Mouse (Mus musculus) midbrain, embryonic 15.5 days (tissue): ENCODE measurements at regions not wholly inside any gene's neighbourhood (a gene's known extent, or its start where the extent isn't known, plus 50 kb on each side); places are given as distances from the start of the nearest gene placed in this dataset.
"Not testable (repeated sequence)": the region's sequence is repeated elsewhere in the genome, so short reads cannot be mapped to it uniquely, and the experiment has no call there.

Source experiments
- ATAC-seq: fragments of 200-750 bp; cut with Nextera tagmentation; replicated peaks from 2 replicates; pipeline ENCODE4 v1.8.0; 2017; ENCODE audit warnings: moderate TSS enrichment
- H3K27ac ChIP-seq: fragments of 300-500 bp; sonication (generic); 2 replicates; pipeline ENCODE4 v1.5.1; 2015; ENCODE audit warnings: mild to moderate bottlenecking, inconsistent platforms
- H3K27me3 ChIP-seq: fragments of 300-500 bp; sonication (generic); replicated peaks from 2 replicates; pipeline ENCODE4 v1.6.1; 2015; ENCODE audit warnings: inconsistent platforms
- H3K36me3 ChIP-seq: fragments of 300-500 bp; sonication (generic); replicated peaks from 2 replicates; pipeline ENCODE4 v1.6.1; 2015; ENCODE audit warnings: inconsistent platforms
- H3K4me1 ChIP-seq: fragments of 300-500 bp; sonication (generic); 2 replicates; pipeline ENCODE4 v1.6.1; 2015; ENCODE audit warnings: inconsistent platforms
- H3K4me2 ChIP-seq: fragments of 300-500 bp; sonication (generic); 2 replicates; pipeline ENCODE4 v1.6.1; 2015; ENCODE audit warnings: inconsistent platforms, mild to moderate bottlenecking, moderate library complexity
- H3K4me3 ChIP-seq: fragments of 300-500 bp; sonication (generic); 2 replicates; pipeline ENCODE4 v1.5.1; 2015; ENCODE audit warnings: mild to moderate bottlenecking, inconsistent platforms
- H3K9ac ChIP-seq: fragments of 300-500 bp; sonication (generic); 2 replicates; pipeline ENCODE4 v1.6.1; 2015; ENCODE audit warnings: mild to moderate bottlenecking, inconsistent platforms
- H3K9me3 ChIP-seq: fragments of 300-500 bp; sonication (generic); 2 replicates; pipeline ENCODE4 v1.6.1; 2016; ENCODE audit warnings: inconsistent platforms
- WGBS: fragments of 180-500 bp; shearing (Covaris S2); methylation state at CpG from one replicate; pipeline ENCODE4 v1.1.7; 2015; ENCODE audit warnings: mixed read lengths; 5-methylcytosine and 5-hydroxymethylcytosine counted together

DNA sequence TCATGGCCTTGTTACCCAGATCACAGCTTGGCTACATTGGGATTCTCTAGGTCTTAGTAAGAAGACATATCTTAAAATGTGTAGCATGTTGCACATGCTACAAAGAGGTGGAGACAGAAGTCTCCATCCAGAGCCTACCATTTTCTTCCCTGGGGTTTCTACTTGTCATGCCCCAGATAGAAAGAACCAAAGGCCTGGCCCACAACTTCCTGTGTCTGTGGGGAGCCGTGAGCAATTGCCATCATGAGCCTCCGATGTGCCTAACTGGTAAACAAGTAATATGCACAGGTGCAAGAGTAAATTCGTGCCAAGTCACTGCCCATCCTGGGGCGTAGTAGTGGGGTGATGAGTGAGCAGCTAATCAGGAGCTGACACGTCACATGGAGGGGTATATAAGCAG is 136.7 kb upstream of the Olfr1324 start:
- not testable (repeated sequence) for H3K36me3 ChIP-seq, ATAC-seq, H3K4me1 ChIP-seq, H3K9ac ChIP-seq, H3K9me3 ChIP-seq, H3K27me3 ChIP-seq, H3K4me3 ChIP-seq, H3K4me2 ChIP-seq, H3K27ac ChIP-seq
- WGBS = 84% methylated on average over 5 of the region's 5 CpGs

DNA sequence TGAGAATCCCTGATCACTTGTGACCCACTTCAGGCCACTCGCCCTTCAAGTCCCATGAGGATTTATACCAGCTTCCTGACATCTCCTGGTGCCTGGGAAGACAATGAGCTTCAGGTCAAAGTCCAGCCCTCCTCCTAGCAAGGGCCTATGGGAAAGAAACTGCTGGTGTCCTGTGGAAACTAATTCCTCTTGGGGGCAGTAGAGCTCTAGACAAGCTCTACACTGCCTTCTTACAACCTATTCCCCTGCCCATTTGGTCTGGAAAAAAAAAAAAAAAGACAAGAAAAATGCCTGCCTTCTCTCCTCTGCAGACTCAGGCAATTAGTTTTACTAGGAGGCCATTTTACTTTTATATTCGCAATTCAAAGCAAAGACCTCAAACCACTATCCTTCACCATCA is 132.6 kb upstream of the Olfr1324 start:
- ATAC-seq = 0 out of 2 replicates have a peak, but pooled peaks have one; percentile 20
- H3K9me3 ChIP-seq = no peaks in the 10 kb centered on the region
- WGBS = 52% methylated on average over 2 of the region's 2 CpGs

DNA sequence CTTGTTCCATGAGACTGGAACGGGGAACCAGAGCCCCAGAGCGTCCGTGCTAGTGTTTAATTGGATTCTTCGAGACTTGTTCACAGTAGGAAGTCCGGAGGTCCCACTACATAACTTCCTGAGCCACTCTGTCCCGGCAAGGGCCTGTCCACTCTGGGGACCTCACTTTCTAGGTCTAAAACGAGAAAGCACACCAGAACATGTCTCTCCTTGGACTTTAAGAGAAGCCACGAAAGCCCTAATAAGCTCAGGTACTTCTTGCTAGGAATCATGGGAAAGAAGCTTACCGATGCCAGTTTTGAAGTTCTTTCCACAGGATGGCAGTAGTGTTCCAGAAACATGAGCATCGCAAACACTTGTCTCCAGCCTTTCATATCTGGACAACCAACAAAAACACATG is 122.0 kb upstream of the Olfr1324 start:
- Histone ChIP-seq H3K9me3 (no peaks in the 10 kb centered on the region), H3K36me3 (no peaks in the 10 kb centered on the region), H3K4me1 (no peaks in the 10 kb centered on the region), H3K4me3 (peak overlapping the region; percentile 28), H3K27ac (no peak overlapping the region), H3K4me2 (peak overlapping the region; percentile 40), H3K9ac (no peak overlapping the region), H3K27me3 (no peaks in the 10 kb centered on the region)
- ATAC-seq = 0 out of 2 replicates have a peak, but pooled peaks have one; percentile 48
- 62% methylated on average over 10 of the region's 10 CpGs for WGBS

More for the DNA sequence above, 132.6 kb upstream of the Olfr1324 start:
- no peaks in the 10 kb centered on the region for H3K36me3 ChIP-seq
- H3K4me3 ChIP-seq = no peak overlapping the region
- H3K27ac ChIP-seq = no peak overlapping the region
- no peak overlapping the region for H3K9ac ChIP-seq
- no peaks in the 10 kb centered on the region for H3K27me3 ChIP-seq
- H3K4me2 ChIP-seq = no peak overlapping the region
- no peaks in the 10 kb centered on the region for H3K4me1 ChIP-seq

DNA sequence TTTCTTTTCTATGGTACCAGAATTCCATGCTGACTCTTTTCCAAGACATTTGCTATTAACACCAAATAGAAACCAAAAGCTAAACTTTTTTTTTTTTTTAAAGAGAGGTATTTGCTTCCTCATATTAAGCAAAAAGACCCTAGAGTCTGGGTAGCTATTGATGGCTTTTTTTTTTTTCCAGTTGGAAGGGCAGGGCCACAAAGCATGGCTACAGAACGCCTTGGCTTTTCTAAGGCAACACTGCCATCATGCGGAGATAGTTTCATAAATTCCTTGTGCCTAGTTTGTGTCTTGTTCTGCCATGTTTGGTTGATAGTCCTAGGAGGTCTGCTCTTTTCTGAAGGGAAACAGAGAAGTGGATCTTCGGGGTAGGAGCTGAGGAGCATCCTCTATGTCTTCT is 121.4 kb upstream of the Olfr1324 start:
- Histone ChIP-seq H3K4me1 (no peaks in the 10 kb centered on the region), H3K36me3 (no peaks in the 10 kb centered on the region), H3K27me3 (no peaks in the 10 kb centered on the region), H3K4me3 (peak overlapping the region; percentile 28), H3K4me2 (peak overlapping the region; percentile 40), H3K9ac (no peak overlapping the region), H3K9me3 (no peaks in the 10 kb centered on the region), H3K27ac (no peak overlapping the region)
- WGBS = 45% methylated on average over 3 of the region's 3 CpGs
- ATAC-seq = 0 out of 2 replicates have a peak, but pooled peaks have one; percentile 54

DNA sequence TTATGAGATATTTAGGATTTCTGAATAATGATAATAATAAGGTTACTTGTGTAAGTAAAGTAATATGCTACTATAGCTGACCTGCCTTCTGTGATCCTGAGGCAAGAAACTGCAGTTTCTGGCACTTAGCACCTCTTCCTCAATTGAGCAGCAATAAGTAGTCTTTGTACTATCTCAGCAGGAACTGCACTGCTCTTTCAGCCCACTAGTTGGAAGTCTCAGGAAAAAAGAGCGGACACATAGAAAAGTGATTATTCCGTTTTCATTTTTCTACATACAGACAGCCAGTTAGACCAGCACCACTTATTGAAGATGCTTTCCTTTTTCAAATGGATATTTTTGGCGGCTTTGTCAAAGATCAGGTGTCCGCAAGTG is 109.5 kb upstream of the Olfr1324 start:
- Histone ChIP-seq H3K4me2 (peak overlapping the region; percentile 33), H3K4me3 (peak overlapping the region; percentile 42)
- H3K9me3 ChIP-seq, H3K27me3 ChIP-seq, H3K27ac ChIP-seq, H3K9ac ChIP-seq, H3K36me3 ChIP-seq, H3K4me1 ChIP-seq: not testable (repeated sequence)
- 61% methylated on average over 4 of the region's 4 CpGs for WGBS
- ATAC-seq = peak; percentile 56; the same call in 1 of the 2 replicates

DNA sequence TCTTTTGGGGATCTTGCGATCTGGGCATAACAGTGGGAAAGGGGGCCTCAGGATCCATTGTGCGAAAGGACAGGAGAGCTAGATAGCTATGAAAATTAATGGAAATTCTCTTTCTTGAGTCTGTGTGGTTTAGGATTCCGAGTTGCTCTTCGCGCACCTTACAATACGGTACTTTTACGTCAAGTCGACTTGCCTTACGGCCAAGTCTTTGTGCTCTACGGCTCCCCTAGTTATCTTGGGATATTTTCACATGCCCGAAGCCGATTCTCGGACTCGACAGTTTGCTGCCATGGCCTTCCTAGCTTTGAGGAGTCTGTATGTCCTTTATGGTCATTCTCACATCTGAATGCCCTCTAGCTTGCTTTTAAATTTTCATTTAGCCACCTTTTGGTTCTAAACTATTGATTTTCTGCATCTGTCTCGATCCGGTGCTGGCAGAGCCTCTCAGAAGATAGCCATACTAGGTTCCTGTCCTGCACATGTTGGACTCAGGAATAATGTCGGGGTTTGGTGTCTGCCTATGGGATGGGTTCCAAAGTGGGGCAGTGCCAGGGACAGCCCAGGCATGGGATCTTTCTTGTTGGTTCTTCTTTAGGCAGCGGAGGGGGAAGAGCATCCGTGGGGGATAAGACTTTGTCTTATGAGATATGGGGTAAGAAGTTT is 109.0 kb upstream of the Olfr1324 start:
- H3K36me3 ChIP-seq = no peaks in the 10 kb centered on the region
- no peak overlapping the region for H3K27ac ChIP-seq
- H3K4me3 ChIP-seq = peak overlapping the region; percentile 42
- peak; percentile 87 for ATAC-seq
- H3K9ac ChIP-seq = no peak overlapping the region; the same call in 1 of the 2 replicates
- WGBS = 59% methylated on average over 19 of the region's 19 CpGs
- H3K4me1 ChIP-seq = no peaks in the 10 kb centered on the region
- H3K4me2 ChIP-seq = peak overlapping the region; percentile 33
- no peaks in the 10 kb centered on the region for H3K27me3 ChIP-seq
- no peaks in the 10 kb centered on the region for H3K9me3 ChIP-seq

DNA sequence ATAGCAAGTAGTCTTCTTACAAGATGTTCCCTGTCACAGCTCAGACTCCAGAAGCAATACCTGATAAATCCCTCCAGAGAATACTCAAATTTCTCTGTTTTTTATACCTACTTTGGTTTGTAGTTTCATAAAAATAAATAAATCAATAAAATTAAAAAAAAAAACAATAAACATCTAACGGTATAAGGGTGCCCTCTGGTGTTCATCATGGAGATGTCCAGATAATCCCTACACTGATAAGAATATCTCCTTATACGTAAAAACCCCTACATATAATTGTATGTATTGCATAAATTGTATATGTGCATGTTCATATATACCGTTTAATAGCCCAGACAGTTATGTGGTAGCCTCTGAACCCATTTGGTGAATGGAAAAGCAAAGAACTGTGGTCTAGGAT is 75.7 kb upstream of the Olfr1324 start:
- 22% methylated on average over 3 of the region's 3 CpGs for WGBS

DNA sequence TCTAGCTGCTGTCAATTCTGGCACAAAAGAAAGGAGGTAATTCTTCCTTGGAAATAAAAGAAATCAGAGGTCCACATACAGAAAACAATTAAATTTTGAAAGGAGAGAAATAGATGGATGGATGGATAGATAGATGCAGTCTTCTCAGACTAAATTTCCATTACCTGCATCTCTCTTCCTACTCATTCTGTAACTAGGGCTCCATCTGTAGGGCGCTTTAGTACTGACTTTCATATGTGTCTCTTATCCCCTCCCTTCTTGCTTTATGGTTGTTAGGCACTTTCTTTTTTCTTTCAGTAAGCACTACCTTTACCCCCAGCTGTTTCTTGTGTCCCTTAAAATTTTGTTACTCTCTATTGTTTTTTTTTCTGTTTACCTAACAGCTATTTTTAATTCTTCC is 72.9 kb upstream of the Olfr1324 start:
- WGBS = 39% methylated on average over 1 of the region's 1 CpGs

More for the DNA sequence above, 75.7 kb upstream of the Olfr1324 start:
- Histone ChIP-seq H3K4me3 (no peak overlapping the region), H3K9ac (no peak overlapping the region), H3K27me3 (no peaks in the 10 kb centered on the region), H3K9me3 (no peaks in the 10 kb centered on the region), H3K36me3 (no peaks in the 10 kb centered on the region), H3K4me2 (no peak overlapping the region), H3K27ac (no peak overlapping the region), H3K4me1 (no peaks in the 10 kb centered on the region)
- no peak for ATAC-seq

DNA sequence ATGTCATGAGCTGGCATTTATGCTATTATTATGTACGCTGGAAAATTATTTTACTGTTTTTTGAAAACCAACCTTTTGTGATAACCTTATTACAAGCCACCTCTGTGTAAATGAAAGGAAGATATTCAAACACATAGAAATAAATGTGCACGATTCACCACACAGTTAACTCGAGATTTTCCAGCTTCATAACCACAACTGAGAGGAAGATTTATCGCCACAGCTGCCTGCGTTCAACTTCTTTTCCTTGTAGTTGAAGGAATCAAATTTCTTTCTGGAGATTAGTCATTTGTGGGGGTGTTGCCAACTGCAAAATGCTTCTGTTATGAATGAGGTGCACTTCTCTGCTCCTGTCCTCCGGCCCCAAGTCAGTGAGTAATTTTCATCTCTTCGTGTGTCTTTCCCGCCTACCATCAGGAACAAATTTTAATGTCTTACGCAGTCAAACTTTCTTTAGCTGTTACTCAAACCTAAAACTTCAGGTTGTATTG is 62.2 kb upstream of the Olfr1324 start:
- H3K4me3 ChIP-seq, H3K9ac ChIP-seq, H3K9me3 ChIP-seq, H3K4me1 ChIP-seq, H3K27me3 ChIP-seq, H3K4me2 ChIP-seq, H3K36me3 ChIP-seq, H3K27ac ChIP-seq, ATAC-seq: not testable (repeated sequence)
- 88% methylated on average over 9 of the region's 9 CpGs for WGBS

More for the DNA sequence above, 72.9 kb upstream of the Olfr1324 start:
- no peak for ATAC-seq
- H3K9ac ChIP-seq = no peak overlapping the region
- H3K4me1 ChIP-seq = no peaks in the 10 kb centered on the region
- no peaks in the 10 kb centered on the region for H3K9me3 ChIP-seq
- no peaks in the 10 kb centered on the region for H3K27me3 ChIP-seq
- H3K4me3 ChIP-seq = no peak overlapping the region
- H3K36me3 ChIP-seq = no peaks in the 10 kb centered on the region
- no peak overlapping the region for H3K27ac ChIP-seq
- H3K4me2 ChIP-seq = no peak overlapping the region
